Mouse (Mus musculus) heart, adult 2 months (tissue): ENCODE data around the gene Ppm1d.

Experiments
- CTCF ChIP-seq: fragments of 200-600 bp; IDR thresholded peaks from 2 replicates; pipeline ENCODE4 v1.8.1; 2022; ENCODE audit warnings: antibody characterized with exemption, mild to moderate bottlenecking, moderate library complexity
- EP300 ChIP-seq: fragments of 200-500 bp; IDR thresholded peaks from 2 replicates; pipeline ENCODE4 v1.6.1; 2011; ENCODE audit warnings: low read depth, low read length, control low read depth; ENCODE audit not compliant: insufficient read depth

- TF ChIP-seq CTCF (no peak), EP300 (no peak)
Measured at GRCm38 (mm10) chr11:85301836-85302235, 9.2 kb upstream of the Ppm1d start.
